13 mouse cellular contexts compared by ENCODE assay signal in the genomic region with DNA sequence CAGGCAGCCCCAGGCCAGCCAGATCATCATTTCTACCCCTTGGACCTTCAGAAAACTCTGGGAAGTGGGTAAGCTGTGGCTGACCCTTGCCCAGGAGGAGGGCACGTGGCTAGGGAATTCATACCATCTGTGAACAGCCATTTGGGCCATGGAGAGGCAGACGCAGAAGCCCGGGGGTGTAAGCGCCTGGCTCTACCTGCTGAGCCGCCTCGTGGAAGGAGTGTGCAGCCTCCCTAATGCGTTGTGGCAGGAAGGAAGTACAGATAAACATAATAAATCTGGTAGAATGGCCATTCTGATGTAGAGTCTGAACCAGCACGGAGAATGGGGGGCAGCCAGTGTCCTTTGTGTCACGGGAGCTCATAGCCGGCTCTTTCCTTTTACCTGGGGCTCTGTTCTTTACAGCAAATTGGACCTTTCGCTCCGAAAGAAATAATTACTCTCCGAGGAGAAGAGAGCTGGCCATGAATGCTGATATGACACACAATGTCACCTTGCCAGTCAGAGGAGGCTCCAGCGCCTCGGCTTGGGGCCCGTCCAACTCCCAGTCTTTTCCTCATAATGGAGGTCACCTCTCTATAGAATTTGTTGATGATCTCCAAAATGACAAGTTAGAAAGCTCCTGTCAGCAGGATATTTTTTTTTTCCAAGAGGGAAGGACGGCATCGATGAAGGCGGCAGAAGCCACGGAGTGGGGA.
DNase-seq lines count a peak whose midpoint lies in the region; ATAC-seq lines count a peak whose summit lies in the region.
"Had no signal": no experiment of that assay in that cellular context is flagged by ENCODE, and none has a peak within 500 bp of the region (broad histone marks: within the 10 kb centered on the region; RNA-seq: fewer than 3 reads in every experiment).

No protein-coding gene starts in this region.

- peaks cover 28% of the 10 kb centered on the region for H3K4me1 ChIP-seq in neural tube, embryonic 14.5 days (ENCODE audit: control insufficient read depth, insufficient read depth, low read length)

- H3K4me2 ChIP-seq in neural tube, embryonic 14.5 days (ENCODE audit: low read depth, low read length): no peak overlapping the region
- H3K4me2 ChIP-seq: embryonic facial prominence, embryonic 13.5 days; heart, embryonic 13.5 days had no signal

- no peaks in the 10 kb centered on the region for H3K9me3 ChIP-seq in neural tube, embryonic 14.5 days (ENCODE audit: control insufficient read depth, low read length)
- H3K9me3 ChIP-seq: embryonic facial prominence, embryonic 13.5 days; heart, embryonic 13.5 days had no signal

- H3K27me3 ChIP-seq in neural tube, embryonic 14.5 days (ENCODE audit: control insufficient read depth, insufficient read depth, low read length): no peaks in the 10 kb centered on the region

- WGBS in neural tube, embryonic 14.5 days: 39% methylated on average over 20 of the region's 20 CpGs

- ATAC-seq in neural tube, embryonic 14.5 days (ENCODE audit: low read depth): no peak
- no peak for ATAC-seq in inflammation-experienced regulatory T-cells, adult 6 months
- ATAC-seq: intestine, embryonic 16.5 days had no signal

- no peak overlapping the region for H3K9ac ChIP-seq in neural tube, embryonic 14.5 days (replicated peaks; ENCODE audit: low read depth, low read length)
- H3K9ac ChIP-seq: embryonic facial prominence, embryonic 13.5 days; heart, embryonic 13.5 days had no signal

- peak overlapping the region; percentile 83 for H3K27ac ChIP-seq in neural tube, embryonic 14.5 days (ENCODE audit: low read depth, low read length)
- H3K27ac ChIP-seq: embryonic facial prominence, embryonic 13.5 days; heart, embryonic 13.5 days had no signal

- H3K36me3 ChIP-seq in neural tube, embryonic 14.5 days (ENCODE audit: control insufficient read depth, insufficient read depth, low read length): no peaks in the 10 kb centered on the region
- H3K36me3 ChIP-seq: embryonic facial prominence, embryonic 13.5 days; heart, embryonic 13.5 days had no signal

- DNase-seq in embryo, embryonic 11 days: peak; percentile 19
- DNase-seq in embryo, embryonic 10.5 days (ENCODE audit: low spot score): no peak
- DNase-seq in kidney, postnatal 36 days: peak; percentile 8 to 10
- no peak for DNase-seq in kidney, adult 8-10 months
- peak; percentile 57 to 70 for DNase-seq in cerebellum, postnatal 25 days
- DNase-seq in spleen, adult 18-20 months: no peak
- DNase-seq: lung, adult 18-20 months; right cerebral cortex, postnatal 14 days had no signal

- H3K4me3 ChIP-seq in neural tube, embryonic 14.5 days (ENCODE audit: low read depth, low read length): no peak overlapping the region
- H3K4me3 ChIP-seq: embryonic facial prominence, embryonic 13.5 days; heart, embryonic 13.5 days had no signal

Comparison
In these comparisons a context has a peak if more than half of its experiments do, and no peak if none do; other contexts are left out.
1. DNase-seq: peak in embryo, embryonic 11 days (single experiment), kidney, postnatal 36 days (2 of 2) and cerebellum, postnatal 25 days (2 of 2); none in embryo, embryonic 10.5 days (single experiment), kidney, adult 8-10 months (0 of 2) and spleen, adult 18-20 months (0 of 2).